Mouse (Mus musculus) thymus, adult 2 months (tissue): ENCODE measurements around the gene Prrt1.

Experiments used
- CTCF ChIP-seq: fragments of 200-500 bp; IDR thresholded peaks from 2 replicates; pipeline ENCODE4 v1.5.1; 2012; ENCODE audit warnings: mild to moderate bottlenecking, control low read depth, low read length, moderate library complexity, borderline replicate concordance; ENCODE audit not compliant: control insufficient read depth, poor library complexity, insufficient read depth; ENCODE audit errors: extremely low read depth
- POLR2A ChIP-seq: fragments of 200-500 bp; IDR thresholded peaks from 2 replicates; pipeline ENCODE4 v1.6.1; 2012; ENCODE audit warnings: mild to moderate bottlenecking, low read length, control low read depth, moderate library complexity; ENCODE audit not compliant: control insufficient read depth, poor library complexity, insufficient read depth; ENCODE audit errors: extremely low read depth

DNA sequence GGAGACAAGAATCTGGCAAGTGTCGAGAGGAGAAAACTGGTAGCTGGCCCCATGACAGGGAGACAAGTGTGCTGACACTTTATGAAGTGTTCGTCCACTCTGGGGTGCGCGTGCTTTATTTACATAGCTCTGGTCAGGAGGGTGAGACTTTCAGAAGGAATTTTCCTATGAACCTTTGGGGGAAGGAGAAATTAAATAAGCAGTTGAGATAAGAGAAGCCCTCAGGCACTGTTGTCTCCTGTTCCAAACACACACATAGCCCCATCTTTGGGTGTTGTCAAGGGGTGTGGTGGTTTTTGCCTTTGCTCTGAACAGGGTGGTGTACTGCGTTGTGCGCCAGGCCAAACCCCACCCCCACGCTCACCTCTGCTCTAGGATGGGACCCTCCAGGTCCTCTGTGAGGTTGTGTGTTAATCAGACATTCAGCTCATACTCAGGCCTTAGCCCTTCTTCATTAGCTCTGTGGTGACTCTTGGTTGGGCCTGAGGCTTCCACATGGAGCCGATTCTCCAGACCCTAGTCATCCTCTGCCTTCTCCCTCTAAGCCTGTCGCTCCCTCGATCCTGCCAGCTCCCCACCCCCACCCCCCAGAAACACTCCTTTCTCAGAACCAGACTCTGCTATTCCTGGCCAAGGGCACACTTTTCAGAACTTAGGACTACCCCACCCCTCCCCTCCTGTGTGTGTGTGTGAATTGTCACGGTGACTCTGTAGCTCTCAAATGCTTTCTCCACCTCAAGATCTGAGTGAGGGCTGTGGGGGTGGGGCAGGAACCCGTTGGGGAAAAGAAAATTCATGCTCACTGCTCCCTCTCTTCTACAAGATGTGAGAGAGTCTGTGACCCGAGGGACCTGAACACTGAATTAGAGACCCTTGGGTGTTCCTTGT lies 46.1 kb downstream of the Prrt1 start:
- TF ChIP-seq CTCF (no peak), POLR2A (no peak)
